Mouse (Mus musculus) central nervous system, embryonic 14 days (tissue): ENCODE results near the gene Tbce. TPM values are rescaled to one million over a fixed set of nuclear protein-coding genes. Genes with fewer than 3 reads are reported as not detected.

Experiments
- polyA plus RNA-seq: library from polyadenylated mRNA; depleted of rRNA; stranded (reverse); fragments of >200 nt; gene quantifications from 2 replicates; pipeline ENCODE4 v1.2.3, GENCODE M21; 2012; rRNA removed

Tbce gene
- 203 and 210 TPM in 2 replicates for polyA plus RNA-seq

GRCm38 (mm10) chr13:14039292-14039965 lies at the start of gene Tbce:
Tbce (minus strand) TSS chr13:14039638.

DNA sequence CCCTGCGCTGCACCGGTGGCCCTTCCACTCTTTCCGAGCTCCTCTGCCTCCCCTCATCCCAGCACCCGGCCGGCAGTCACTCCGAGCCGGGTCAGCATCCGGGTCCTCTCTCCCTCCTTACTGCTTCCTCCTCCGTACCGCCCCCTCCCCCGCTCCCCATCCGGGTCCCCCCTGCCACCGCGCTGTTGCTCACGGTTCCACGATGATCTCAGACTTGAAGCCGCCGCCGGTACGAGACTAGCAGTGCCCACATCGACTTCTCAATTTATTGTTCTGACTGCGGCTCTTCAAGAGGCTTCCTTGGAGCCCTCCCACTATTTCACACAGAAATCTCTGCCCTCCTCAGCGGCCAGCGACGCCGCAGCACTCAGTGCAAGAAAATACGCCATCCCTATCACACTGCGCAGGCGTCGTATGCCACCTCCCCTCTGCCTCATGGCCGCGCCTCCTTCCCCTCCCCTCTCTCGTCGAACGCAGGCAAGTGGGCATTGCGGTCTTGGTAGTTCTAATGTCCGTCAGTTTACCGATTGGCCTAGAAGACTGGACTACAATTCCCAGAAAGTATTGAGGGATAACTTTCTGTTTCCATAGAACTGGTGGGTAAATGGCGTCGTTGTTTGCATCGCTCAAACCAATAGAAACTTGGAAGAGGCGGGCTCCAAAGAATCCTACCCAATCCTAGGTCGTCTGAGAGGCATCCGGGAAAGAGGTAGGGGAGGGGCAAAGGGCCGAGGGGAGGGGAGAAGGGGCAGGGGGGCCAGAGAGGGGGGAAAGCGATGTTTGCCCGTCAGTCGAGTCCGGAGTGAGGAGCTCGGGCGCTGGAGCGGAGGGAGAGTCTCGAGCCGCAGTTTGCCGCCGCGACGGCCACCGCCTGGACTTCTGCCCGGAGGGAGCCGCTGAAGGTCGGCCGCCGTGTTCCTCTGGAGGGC lies 23.8 kb upstream of the Tbce start, which contains the start of the genes Arid4b and Ggps1:
Gene Arid4b, plus strand, starts transcription at position 220 of the 929 bp plus-strand sequence.
Gene Ggps1, minus strand, starts transcription at position 476 of the 929 bp plus-strand sequence.

DNA sequence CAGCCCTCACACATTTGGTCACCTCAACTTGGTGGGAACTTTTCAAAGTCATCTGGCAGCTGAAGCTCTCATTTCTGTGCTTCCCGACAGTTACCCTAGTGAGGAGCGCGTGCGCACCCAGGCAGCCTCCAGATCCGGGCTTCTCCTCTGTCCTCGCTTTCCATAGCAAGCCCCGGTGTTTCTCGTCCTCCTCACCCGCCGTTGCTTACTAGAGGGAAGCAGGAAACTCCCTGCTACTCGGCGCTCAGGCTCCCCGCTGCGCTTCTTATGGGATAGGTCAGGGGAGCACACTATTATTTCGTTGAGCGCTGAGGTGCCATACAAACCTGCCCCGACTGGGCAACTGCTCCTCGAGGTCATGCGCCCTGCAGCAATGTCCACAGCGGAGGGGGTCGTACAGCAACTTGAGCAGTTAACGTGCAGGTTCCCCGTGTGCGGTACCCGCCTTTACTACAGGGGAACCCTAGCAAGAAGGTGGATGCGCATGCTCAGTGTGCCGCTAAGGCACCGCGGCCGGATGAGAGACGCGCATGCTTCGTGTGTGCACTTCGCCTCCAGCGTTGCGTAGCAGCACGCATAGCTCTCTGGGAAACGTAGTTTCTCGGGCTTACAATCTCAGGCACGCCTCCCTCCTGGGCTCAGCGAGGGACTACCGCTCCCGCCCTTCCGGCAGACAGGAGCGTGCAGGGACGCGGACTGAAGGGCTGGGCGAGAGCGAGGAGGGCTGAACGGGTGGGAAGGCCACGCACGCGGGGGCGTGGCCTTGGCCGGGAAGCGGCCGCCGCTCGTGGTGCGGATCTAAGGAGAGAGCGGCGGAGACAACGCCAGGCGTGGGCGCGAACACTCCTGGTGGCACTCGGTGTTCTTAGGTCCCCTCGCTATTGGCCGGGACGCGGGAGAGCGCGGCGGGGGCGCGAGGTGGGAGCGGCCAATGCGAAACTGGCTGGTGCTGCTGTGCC lies 85.3 kb downstream of the Tbce start, which contains the start of gene B3galnt2:
Gene B3galnt2, plus strand, starts transcription at position 596 of the 959 bp plus-strand sequence.

Other genes with a start within 250 kb of the Tbce start
- gene B3galnt2, start 85.2 kb downstream of the Tbce start, polyA plus RNA-seq, result 35.4 and 41.7 TPM in 2 replicates
- gene Arid4b, start 23.6 kb upstream of the Tbce start, polyA plus RNA-seq, result 31.0 and 32.8 TPM in 2 replicates
- 39.0 and 42.6 TPM in 2 replicates for gene Ggps1, start 23.9 kb upstream of the Tbce start, polyA plus RNA-seq